Mouse (Mus musculus): ENCODE data around the gene Raf1.
A peak's percentile ranks its signal among the peaks of the same experiment; 100 is the strongest.

Raf1 gene

DNA sequence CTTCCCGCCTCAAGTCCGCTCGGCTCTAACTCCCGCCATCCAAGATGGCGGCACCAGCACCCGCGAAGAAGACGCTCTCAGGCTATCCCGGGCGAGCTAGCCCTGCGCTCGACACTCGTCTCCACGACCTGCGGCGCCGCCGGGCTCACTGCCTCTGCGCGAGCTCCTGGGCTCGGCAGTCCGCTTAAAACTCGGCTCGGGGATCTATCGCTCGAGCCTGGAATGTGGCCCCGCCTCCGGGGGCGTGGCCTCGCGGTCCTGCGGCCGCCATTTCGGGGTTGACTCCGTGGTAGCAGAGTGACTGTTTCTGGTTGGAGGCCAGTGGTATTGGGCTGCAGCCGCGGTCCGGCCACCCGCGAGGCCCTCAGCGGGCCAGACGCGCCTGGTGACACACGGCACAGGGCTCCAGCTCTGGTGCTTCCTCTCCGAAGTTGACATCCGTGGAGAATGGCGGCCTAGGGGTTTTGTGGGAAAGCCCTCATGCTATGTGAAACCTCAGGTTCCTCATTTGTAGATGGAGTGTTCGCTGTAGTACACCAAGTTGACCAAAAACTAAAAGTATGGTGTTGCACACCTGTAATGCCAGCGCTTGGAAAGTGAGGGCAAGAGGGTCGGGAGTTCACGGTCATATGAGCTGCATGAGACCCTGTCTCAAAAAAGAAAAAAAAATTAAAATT is at the start of gene Raf1:
Gene Raf1 (minus strand): TSS at position 184 of the 677 bp plus-strand sequence.
- peak; percentile 97 to 98 for DNase-seq (ENCODE audit: low spot score in 2 of 2)

- DNase-seq (ENCODE audit: low spot score in 2 of 2): no peak
Observed at GRCm38 (mm10) chr6:115722246-115722645, 45.8 kb upstream of the Raf1 start.

DNA sequence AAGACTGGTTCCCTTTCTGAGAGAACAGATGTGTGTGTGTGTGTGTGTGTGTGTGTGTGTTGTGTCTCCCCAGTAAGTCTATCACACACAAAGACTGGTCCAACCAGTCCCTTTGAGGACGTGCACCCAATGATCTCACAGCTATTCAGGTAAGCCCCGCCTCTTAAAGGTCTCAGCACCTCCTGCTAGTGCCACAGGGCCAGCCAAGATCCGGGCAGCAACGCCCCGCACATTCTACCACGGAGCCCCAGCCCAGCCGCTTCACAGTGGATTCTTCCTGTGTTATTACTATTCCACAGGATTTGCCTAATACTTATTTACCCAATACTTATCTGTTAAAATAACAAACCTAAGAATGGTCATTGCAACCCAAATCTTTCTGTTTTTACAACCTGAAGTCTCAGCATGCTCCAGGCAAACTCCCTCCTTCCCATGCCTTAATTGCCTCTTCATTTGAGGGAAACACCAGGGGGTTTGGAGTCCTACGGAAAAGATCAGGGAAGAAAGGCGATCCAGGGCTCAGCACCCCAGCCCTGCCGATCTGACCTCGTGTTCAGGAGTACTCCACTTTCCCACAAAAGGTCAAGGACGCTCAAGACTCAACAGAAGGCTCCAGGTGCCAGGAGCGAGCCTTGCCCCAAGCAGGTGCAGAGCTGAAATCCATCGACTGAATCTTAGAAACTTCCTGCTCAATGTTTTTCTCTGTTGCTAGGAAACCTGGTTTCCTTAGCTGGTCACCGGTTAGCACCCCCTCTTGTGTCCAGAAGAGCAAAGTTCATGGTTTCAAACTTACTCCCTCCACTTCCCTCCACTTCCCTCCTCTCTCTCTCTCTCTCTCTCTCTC is 41.5 kb upstream of the Raf1 start:
- DNase-seq (ENCODE audit: low spot score in 2 of 2): no peak

GRCm38 (mm10) chr6:115717101-115717652 is 40.7 kb upstream of the Raf1 start:
- no peak for DNase-seq (ENCODE audit: low spot score in 2 of 2)

- DNase-seq (ENCODE audit: low spot score in 2 of 2): no peak
Observed at GRCm38 (mm10) chr6:115711261-115711660, 34.8 kb upstream of the Raf1 start.

DNA sequence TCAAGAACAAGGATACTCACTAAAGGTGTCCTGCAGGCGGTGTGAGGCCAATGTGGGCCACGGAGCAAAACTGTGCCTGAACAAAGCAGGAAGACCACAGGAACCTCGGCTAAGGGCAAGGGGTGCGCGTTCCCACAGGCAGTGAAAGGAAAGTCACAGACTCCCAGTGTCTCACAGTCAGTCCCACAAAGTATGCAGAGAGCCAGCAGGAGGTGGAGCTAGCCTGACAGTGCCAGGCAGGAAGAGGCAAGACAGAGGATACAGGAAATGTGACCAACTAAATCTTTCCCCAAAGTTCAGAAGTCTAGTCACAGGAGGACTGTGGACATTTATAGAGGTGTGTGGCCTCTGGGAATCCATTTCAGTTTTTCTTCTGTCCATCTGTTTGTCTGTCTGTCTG is 26.5 kb upstream of the Raf1 start:
- DNase-seq (ENCODE audit: low spot score in 2 of 2): no peak

GRCm38 (mm10) chr6:115701302-115701701 is 24.9 kb upstream of the Raf1 start:
- no peak for DNase-seq (ENCODE audit: low spot score in 2 of 2)

DNA sequence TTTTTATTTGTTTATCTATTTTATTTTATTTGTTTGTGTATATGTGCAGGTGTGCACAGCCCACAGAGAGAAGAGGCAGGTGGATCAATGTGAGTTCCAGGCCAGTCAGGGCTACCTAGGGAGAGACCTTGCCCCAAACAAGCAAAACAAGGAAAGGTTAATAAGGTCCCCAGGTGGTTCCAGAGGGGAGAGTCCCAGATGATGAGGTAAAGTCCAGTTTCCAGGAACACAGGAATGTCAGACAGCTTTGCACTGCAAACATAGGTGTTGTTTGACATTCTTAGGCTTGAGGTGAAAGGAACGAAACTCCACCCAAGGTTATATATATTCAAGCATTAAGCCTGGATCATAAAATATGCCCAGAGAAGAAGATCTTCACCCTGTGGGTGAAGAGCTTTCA is 24.3 kb upstream of the Raf1 start:
- no peak for DNase-seq (ENCODE audit: low spot score in 2 of 2)

DNA sequence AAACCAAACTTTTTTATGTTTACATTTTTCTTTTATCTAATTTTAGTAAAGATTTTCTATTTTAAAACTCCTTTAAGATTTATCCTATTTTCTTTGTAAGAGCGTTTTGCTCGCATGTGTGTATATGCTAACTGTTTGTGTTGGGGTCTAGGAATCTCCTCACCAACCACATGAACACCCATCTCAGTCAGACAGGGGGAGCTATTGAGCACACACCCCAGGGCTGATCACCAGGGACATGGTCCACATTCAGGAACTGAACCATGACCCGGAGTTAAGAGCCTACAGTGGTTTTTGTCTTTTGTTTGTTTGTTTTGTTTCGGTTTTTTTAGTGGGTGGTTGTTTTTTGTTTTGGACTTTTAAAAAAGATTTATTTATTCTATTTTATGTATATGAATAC is 22.3 kb upstream of the Raf1 start:
- DNase-seq (ENCODE audit: low spot score in 2 of 2): no peak

DNA sequence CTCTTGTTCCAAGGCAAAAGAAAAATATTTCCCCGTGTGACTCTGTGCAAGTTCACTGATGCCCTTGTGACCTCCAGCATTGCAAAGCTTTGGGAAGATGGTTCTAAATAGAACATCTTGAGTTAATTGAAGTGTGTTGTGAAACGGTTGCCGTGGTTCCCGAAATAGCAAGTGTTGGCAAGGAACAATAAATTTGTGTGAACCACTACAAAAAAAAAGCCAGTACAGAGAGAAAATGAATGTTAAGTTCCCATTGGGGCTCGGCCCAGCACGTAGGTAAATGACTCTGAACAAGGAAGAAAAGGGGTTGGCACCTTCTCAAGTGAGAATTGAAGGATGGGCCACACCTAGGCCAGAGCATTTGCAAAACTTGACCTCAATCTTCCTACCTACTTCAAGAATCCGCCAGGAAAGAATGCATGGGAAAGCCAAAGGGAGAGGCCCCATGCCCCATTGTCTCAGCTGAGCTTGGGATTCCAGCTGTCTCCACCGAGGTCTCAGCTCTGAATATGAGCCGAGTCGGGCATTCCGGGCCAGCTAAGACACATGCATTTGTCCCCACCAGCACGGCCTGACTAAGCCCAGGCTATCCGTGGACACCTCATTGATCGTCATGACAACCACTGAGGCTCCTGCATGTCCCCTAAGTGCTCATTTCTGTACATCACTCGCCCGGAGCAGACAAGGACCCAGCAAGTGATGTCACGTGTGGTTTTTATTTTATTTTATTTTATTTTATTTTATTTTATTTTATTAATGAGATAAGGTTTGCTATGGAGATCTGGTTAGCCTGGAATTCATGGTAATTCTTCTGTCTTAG is 21.5 kb upstream of the Raf1 start:
- peak in 1 of 2 experiments; percentile 9 for DNase-seq (ENCODE audit: low spot score in 2 of 2)

DNA sequence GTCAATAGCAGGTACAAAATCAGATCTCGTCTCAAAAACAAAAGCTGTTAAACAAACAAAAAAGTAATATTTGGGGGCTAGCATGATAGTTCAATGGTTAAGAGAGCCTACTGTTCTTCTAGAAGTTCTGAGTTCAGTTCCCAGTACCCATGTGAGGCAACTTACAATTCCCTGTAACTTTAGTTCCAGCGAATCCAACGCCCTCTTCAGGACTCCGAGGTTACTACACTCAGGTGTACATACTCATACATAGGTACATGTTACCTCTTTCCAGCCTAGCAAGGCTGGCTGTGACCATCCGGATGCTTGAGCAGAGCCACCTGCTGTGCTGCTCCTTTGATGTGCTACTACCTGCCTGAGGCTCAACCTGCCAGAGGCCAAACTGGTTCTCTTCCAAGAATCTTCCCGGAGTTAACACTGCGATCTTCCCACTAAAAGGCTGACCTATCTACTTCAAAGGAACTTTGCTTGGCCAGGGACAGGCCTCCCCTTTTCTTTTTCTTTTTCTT is 20.3 kb upstream of the Raf1 start:
- no peak for DNase-seq (ENCODE audit: low spot score in 2 of 2)

- DNase-seq (ENCODE audit: low spot score in 2 of 2): no peak
Observed at GRCm38 (mm10) chr6:115695124-115695523, 18.7 kb upstream of the Raf1 start.

- peak; percentile 16 to 37 for DNase-seq (ENCODE audit: low spot score in 2 of 2)
Observed at GRCm38 (mm10) chr6:115694441-115694842, 18.0 kb upstream of the Raf1 start.

GRCm38 (mm10) chr6:115692963-115693730 is 16.7 kb upstream of the Raf1 start:
- no peak for DNase-seq (ENCODE audit: low spot score in 2 of 2)

DNA sequence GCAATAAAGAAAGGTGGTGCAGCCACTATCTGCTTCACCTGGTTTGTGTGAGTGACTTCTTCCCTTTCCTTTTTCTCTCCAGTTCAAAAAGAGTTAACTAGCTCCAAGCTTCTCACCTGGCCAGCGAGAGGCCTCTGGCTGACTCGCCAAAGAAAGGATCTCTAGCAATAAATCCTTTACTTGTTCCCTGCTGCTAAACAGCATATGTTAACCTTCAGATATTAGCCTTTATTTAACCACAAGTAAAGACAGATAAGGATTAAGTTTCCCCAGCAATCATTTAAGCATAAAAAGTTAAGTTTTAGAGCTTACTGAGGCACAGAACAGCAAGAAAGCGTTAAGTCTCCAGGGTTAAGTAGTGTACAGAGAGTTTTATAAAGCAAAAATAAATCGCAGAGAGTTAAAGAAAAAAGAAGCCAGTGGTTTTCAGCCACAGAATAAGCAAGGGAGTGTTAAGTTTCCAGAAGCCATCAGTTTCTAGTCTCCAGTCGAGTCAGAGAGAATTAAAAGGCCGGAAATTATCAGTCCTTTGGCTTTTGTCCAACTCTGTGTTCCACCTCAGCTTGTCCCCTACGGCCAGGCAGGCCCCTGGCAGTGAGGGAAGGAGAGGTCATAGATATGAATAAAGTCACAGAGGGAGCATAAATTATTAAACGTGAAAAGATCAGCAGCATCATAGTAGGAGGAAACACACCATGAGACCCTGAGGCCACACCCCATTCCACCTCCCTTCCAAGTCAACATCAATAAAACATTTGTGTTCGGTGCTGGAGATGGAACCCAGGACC is 15.9 kb upstream of the Raf1 start:
- DNase-seq (ENCODE audit: low spot score in 2 of 2): no peak

GRCm38 (mm10) chr6:115690105-115690504 is 13.7 kb upstream of the Raf1 start:
- DNase-seq (ENCODE audit: low spot score in 2 of 2): no peak

- no peak for DNase-seq (ENCODE audit: low spot score in 2 of 2)
Observed at GRCm38 (mm10) chr6:115688589-115688988, 12.2 kb upstream of the Raf1 start.

DNA sequence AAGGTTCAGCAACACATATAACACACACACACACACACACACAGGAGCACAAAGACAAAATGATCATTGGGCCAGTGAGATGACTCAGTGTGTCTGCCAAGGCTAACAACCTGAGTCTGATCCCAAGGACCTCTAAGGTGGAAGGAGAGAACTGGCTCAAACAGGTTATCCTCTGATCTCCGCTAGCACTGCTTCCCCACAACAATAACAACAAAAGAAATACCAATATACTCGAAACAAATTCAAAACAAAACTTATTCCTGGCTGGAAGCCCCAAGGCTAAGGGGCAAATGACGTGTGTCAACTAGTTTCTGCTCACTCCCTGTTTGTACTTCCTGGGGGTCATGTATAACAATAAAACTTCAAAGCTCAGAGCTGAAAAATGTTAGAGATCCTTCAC is 11.3 kb upstream of the Raf1 start:
- no peak for DNase-seq (ENCODE audit: low spot score in 2 of 2)

- DNase-seq (ENCODE audit: low spot score in 2 of 2): no peak
Observed at GRCm38 (mm10) chr6:115684851-115685646, 8.6 kb upstream of the Raf1 start.
